Mouse (Mus musculus): ENCODE results near the gene Dse. TPM values are rescaled to one million over a fixed set of nuclear protein-coding genes. Genes with fewer than 3 reads are reported as not detected.
A peak's percentile ranks its signal among the peaks of the same experiment; 100 is the strongest.

The Dse gene
- polyA plus RNA-seq, 1 experiment from 2014 or later: 5.8 TPM

DNA sequence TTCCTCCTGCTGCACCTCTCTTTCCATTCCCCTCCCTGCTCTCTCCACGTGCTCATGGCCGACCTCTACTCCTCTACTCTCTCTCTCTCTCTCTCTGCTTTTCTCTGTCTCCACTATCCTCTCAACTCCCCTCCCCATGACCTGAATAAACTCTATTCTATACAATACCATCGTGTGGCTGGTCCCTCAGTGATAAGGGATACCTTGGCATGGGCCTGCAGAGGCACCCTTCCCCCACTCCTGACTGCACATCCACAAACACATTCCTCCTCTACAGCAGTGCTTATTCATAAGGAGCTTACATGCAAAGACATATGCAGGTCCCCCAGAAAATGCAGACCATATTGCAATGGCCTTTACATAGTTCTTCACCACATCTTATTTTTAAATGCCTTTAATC is 16.1 kb upstream of the Dse start:
- H3K4me1 ChIP-seq (replicated peaks; ENCODE audit: control insufficient read depth, insufficient read depth, low read length): no peaks in the 10 kb centered on the region
- H3K4me3 ChIP-seq (ENCODE audit: low read depth, low read length): no peak overlapping the region
- TF ChIP-seq CTCF (IDR thresholded peaks at IDR 0.05; ENCODE audit: low read depth): no peak
- no peak overlapping the region for H3K27ac ChIP-seq (ENCODE audit: low read depth, low read length)
- H3K9ac ChIP-seq (ENCODE audit: low read depth, low read length): no peak overlapping the region
- no peak for ATAC-seq
- H3K9me3 ChIP-seq (ENCODE audit: control insufficient read depth): no peaks in the 10 kb centered on the region
- no peak overlapping the region for H3K4me2 ChIP-seq (replicated peaks; ENCODE audit: low read depth)
- WGBS: 38% methylated on average over 3 of the region's 3 CpGs
- H3K36me3 ChIP-seq (ENCODE audit: control insufficient read depth, insufficient read depth): no peaks in the 10 kb centered on the region
- no peaks in the 10 kb centered on the region for H3K27me3 ChIP-seq (replicated peaks; ENCODE audit: control insufficient read depth, insufficient read depth, low read length)

GRCm38 (mm10) chr10:34221909-34222620 is 14.6 kb upstream of the Dse start:
- 49% methylated on average over 3 of the region's 3 CpGs for WGBS
- no peaks in the 10 kb centered on the region for H3K9me3 ChIP-seq (ENCODE audit: control insufficient read depth)
- H3K27ac ChIP-seq (ENCODE audit: low read depth, low read length): no peak overlapping the region
- H3K27me3 ChIP-seq (replicated peaks; ENCODE audit: control insufficient read depth, insufficient read depth, low read length): no peaks in the 10 kb centered on the region
- no peak overlapping the region for H3K9ac ChIP-seq (ENCODE audit: low read depth, low read length)
- no peak for ATAC-seq
- H3K4me2 ChIP-seq (replicated peaks; ENCODE audit: low read depth): no peak overlapping the region
- no peak overlapping the region for H3K4me3 ChIP-seq (ENCODE audit: low read depth, low read length)
- TF ChIP-seq CTCF (IDR thresholded peaks at IDR 0.05; ENCODE audit: low read depth): no peak
- no peaks in the 10 kb centered on the region for H3K4me1 ChIP-seq (replicated peaks; ENCODE audit: control insufficient read depth, insufficient read depth, low read length)
- H3K36me3 ChIP-seq (ENCODE audit: control insufficient read depth, insufficient read depth): no peaks in the 10 kb centered on the region

GRCm38 (mm10) chr10:34218191-34218590 is 10.7 kb upstream of the Dse start:
- Histone ChIP-seq H3K4me3 (ENCODE audit: low read depth, low read length) (no peak overlapping the region), H3K9me3 (ENCODE audit: control insufficient read depth) (no peaks in the 10 kb centered on the region), H3K4me2 (replicated peaks; ENCODE audit: low read depth) (no peak overlapping the region), H3K4me1 (replicated peaks; ENCODE audit: control insufficient read depth, insufficient read depth, low read length) (no peaks in the 10 kb centered on the region), H3K27me3 (replicated peaks; ENCODE audit: control insufficient read depth, insufficient read depth, low read length) (no peaks in the 10 kb centered on the region), H3K36me3 (ENCODE audit: control insufficient read depth, insufficient read depth) (no peaks in the 10 kb centered on the region), H3K27ac (ENCODE audit: low read depth, low read length) (no peak overlapping the region), H3K9ac (ENCODE audit: low read depth, low read length) (no peak overlapping the region)
- no peak for TF ChIP-seq CTCF (IDR thresholded peaks at IDR 0.05; ENCODE audit: low read depth)
- ATAC-seq: no peak
- WGBS: 90% methylated on average over 3 of the region's 3 CpGs

DNA sequence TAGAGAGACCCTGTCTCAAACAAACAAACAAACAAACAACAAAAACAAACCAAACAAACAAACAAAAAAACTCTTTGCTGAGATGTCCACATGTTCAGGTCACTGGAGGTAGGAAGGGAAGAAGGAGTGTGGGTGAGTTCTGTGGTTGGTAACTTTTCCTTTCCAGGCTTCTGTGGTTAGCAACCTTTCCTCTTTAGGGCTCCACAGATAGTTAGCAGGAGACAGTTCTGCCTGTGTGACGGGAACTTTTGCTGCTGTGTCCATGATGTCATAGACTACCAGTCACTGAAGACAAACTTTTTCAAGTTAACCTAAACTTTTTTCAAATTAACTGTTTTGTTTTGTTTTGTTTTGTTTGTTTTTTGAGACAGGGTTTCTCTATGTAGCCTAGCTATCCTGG is 8.2 kb upstream of the Dse start:
- Histone ChIP-seq H3K4me2 (replicated peaks; ENCODE audit: low read depth) (no peak overlapping the region), H3K27ac (ENCODE audit: low read depth, low read length) (no peak overlapping the region), H3K4me3 (ENCODE audit: low read depth, low read length) (no peak overlapping the region), H3K9me3 (ENCODE audit: control insufficient read depth) (no peaks in the 10 kb centered on the region), H3K27me3 (replicated peaks; ENCODE audit: control insufficient read depth, insufficient read depth, low read length) (no peaks in the 10 kb centered on the region), H3K36me3 (ENCODE audit: control insufficient read depth, insufficient read depth) (no peaks in the 10 kb centered on the region), H3K4me1 (replicated peaks; ENCODE audit: control insufficient read depth, insufficient read depth, low read length) (no peaks in the 10 kb centered on the region), H3K9ac (ENCODE audit: low read depth, low read length) (no peak overlapping the region)
- WGBS: 73% methylated on average over 1 of the region's 1 CpGs
- TF ChIP-seq CTCF (IDR thresholded peaks at IDR 0.05; ENCODE audit: low read depth): no peak
- no peak for ATAC-seq

- H3K4me3 ChIP-seq (ENCODE audit: low read depth, low read length): no peak overlapping the region
- no peaks in the 10 kb centered on the region for H3K9me3 ChIP-seq (ENCODE audit: control insufficient read depth)
- no peak overlapping the region for H3K9ac ChIP-seq (ENCODE audit: low read depth, low read length)
- no peak overlapping the region for H3K4me2 ChIP-seq (replicated peaks; ENCODE audit: low read depth)
- no peaks in the 10 kb centered on the region for H3K27me3 ChIP-seq (replicated peaks; ENCODE audit: control insufficient read depth, insufficient read depth, low read length)
- no peak for TF ChIP-seq CTCF (IDR thresholded peaks at IDR 0.05; ENCODE audit: low read depth)
- no peaks in the 10 kb centered on the region for H3K36me3 ChIP-seq (ENCODE audit: control insufficient read depth, insufficient read depth)
- no peak overlapping the region for H3K27ac ChIP-seq (ENCODE audit: low read depth, low read length)
- no peak for ATAC-seq
- H3K4me1 ChIP-seq (replicated peaks; ENCODE audit: control insufficient read depth, insufficient read depth, low read length): 0 out of 2 replicates have a peak, but pooled peaks cover 4% of the 10 kb centered on the region
Measured at GRCm38 (mm10) chr10:34209951-34210350, 2.4 kb upstream of the Dse start.

DNA sequence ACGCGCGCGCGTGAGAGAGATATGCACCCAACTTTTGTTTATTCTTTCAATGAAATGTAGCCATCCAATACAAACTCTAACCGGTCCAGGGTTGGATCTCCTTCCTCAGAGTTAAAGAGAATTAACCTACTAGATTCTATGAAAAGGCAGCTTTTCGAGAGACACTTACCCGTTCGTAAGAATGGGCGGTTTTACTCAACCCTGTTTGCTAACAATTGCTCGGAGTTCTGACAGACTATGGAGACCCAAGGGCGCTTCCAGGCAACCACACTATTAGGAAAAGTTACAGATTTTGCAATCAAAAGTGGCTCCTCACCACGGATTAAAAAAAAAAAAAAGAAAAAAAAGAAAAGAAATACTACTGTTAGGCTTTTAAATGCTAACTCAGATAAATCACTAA is 516 bp upstream of the Dse start:
- Histone ChIP-seq H3K36me3 (ENCODE audit: control insufficient read depth, insufficient read depth) (no peaks in the 10 kb centered on the region), H3K9ac (ENCODE audit: low read depth, low read length) (no peak overlapping the region), H3K4me1 (replicated peaks; ENCODE audit: control insufficient read depth, insufficient read depth, low read length) (0 out of 2 replicates have a peak, but pooled peaks cover 4% of the 10 kb centered on the region), H3K27me3 (replicated peaks; ENCODE audit: control insufficient read depth, insufficient read depth, low read length) (no peaks in the 10 kb centered on the region), H3K9me3 (ENCODE audit: control insufficient read depth) (no peaks in the 10 kb centered on the region), H3K4me3 (ENCODE audit: low read depth, low read length) (peak overlapping the region; percentile 77), H3K4me2 (replicated peaks; ENCODE audit: low read depth) (peak overlapping the region; percentile 90), H3K27ac (ENCODE audit: low read depth, low read length) (no peak overlapping the region)
- ATAC-seq: no peak
- WGBS: 20% methylated on average over 13 of the region's 13 CpGs
- no peak for TF ChIP-seq CTCF (IDR thresholded peaks at IDR 0.05; ENCODE audit: low read depth)
